Mouse (Mus musculus): Measurements from ENCODE around the gene Zrsr2. TPM values are rescaled to one million over a fixed set of nuclear protein-coding genes. Genes with fewer than 3 reads are reported as not detected.

The Zrsr2 gene
- 1.4 and 6.5 TPM in 2 replicates for polyA plus RNA-seq (2012; rRNA removed)

GRCm38 (mm10) chrX:163958467-163958875 lies at the start of gene Zrsr2:
TSS of gene Zrsr2 (minus strand) at chrX:163958661.
- H3K4me1 ChIP-seq (ENCODE audit: control insufficient read depth, insufficient read depth, insufficient read length, low read length): peaks cover 2% of the 10 kb centered on the region
- peaks cover 13% of the 10 kb centered on the region for H3K36me3 ChIP-seq (ENCODE audit: control insufficient read depth, insufficient read depth, low read length)
- TF ChIP-seq CTCF (IDR thresholded peaks at IDR 0.05; ENCODE audit: extremely low read depth, insufficient read length, insufficient replicate concordance, low read depth, low read length) (no peak), POLR2A (IDR thresholded peaks at IDR 0.05; ENCODE audit: low read depth, low read length) (no peak)

GRCm38 (mm10) chrX:164004809-164005208 lies 46.3 kb upstream of the Zrsr2 start:
- H3K4me3 ChIP-seq (ENCODE audit: low read depth, low read length): no peak overlapping the region
- 29% methylated on average over 2 of the region's 2 CpGs for WGBS
- H3K4me1 ChIP-seq (ENCODE audit: control insufficient read depth, insufficient read depth, insufficient read length, low read length): no peaks in the 10 kb centered on the region
- H3K36me3 ChIP-seq (ENCODE audit: control insufficient read depth, insufficient read depth, low read length): no peaks in the 10 kb centered on the region
- H3K27ac ChIP-seq (ENCODE audit: insufficient read depth, low read depth, low read length): no peak overlapping the region
- no peaks in the 10 kb centered on the region for H3K27me3 ChIP-seq (ENCODE audit: control insufficient read depth, insufficient read depth, low read length)
- TF ChIP-seq POLR2A (IDR thresholded peaks at IDR 0.05; ENCODE audit: low read depth, low read length) (no peak), CTCF (IDR thresholded peaks at IDR 0.05; ENCODE audit: extremely low read depth, insufficient read length, insufficient replicate concordance, low read depth, low read length) (no peak)

More at GRCm38 (mm10) chrX:163958467-163958875, at the start of gene Zrsr2:
- H3K27ac ChIP-seq (ENCODE audit: insufficient read depth, low read depth, low read length): peak within 1 kb of the TSS; percentile 98
- peak within 1 kb of the TSS; percentile 97 for H3K4me3 ChIP-seq (ENCODE audit: low read depth, low read length)
- WGBS: 19% methylated on average over 29 of the region's 29 CpGs
- H3K27me3 ChIP-seq (ENCODE audit: control insufficient read depth, insufficient read depth, low read length): no peaks in the 10 kb centered on the region

GRCm38 (mm10) chrX:163999848-164000247 lies 41.4 kb upstream of the Zrsr2 start:
- H3K36me3 ChIP-seq (ENCODE audit: control insufficient read depth, insufficient read depth, low read length): no peaks in the 10 kb centered on the region
- WGBS: 75% methylated on average over 1 of the region's 1 CpGs
- no peak overlapping the region for H3K27ac ChIP-seq (ENCODE audit: insufficient read depth, low read depth, low read length)
- H3K27me3 ChIP-seq (ENCODE audit: control insufficient read depth, insufficient read depth, low read length): no peaks in the 10 kb centered on the region
- no peak for TF ChIP-seq POLR2A (IDR thresholded peaks at IDR 0.05; ENCODE audit: low read depth, low read length)
- no peak overlapping the region for H3K4me3 ChIP-seq (ENCODE audit: low read depth, low read length)
- H3K4me1 ChIP-seq (ENCODE audit: control insufficient read depth, insufficient read depth, insufficient read length, low read length): no peaks in the 10 kb centered on the region

- Histone ChIP-seq H3K4me1 (ENCODE audit: control insufficient read depth, insufficient read depth, insufficient read length, low read length) (no peaks in the 10 kb centered on the region), H3K27me3 (ENCODE audit: control insufficient read depth, insufficient read depth, low read length) (no peaks in the 10 kb centered on the region), H3K4me3 (ENCODE audit: low read depth, low read length) (no peak overlapping the region), H3K27ac (ENCODE audit: insufficient read depth, low read depth, low read length) (no peak overlapping the region), H3K36me3 (ENCODE audit: control insufficient read depth, insufficient read depth, low read length) (no peaks in the 10 kb centered on the region)
- TF ChIP-seq POLR2A (IDR thresholded peaks at IDR 0.05; ENCODE audit: low read depth, low read length) (no peak), CTCF (IDR thresholded peaks at IDR 0.05; ENCODE audit: extremely low read depth, insufficient read length, insufficient replicate concordance, low read depth, low read length) (no peak)
- WGBS: 96% methylated on average over 3 of the region's 3 CpGs
Observed at GRCm38 (mm10) chrX:163996754-163997153, 38.3 kb upstream of the Zrsr2 start.

- Histone ChIP-seq H3K4me1 (ENCODE audit: control insufficient read depth, insufficient read depth, insufficient read length, low read length) (no peaks in the 10 kb centered on the region), H3K27me3 (ENCODE audit: control insufficient read depth, insufficient read depth, low read length) (no peaks in the 10 kb centered on the region), H3K36me3 (ENCODE audit: control insufficient read depth, insufficient read depth, low read length) (no peaks in the 10 kb centered on the region), H3K4me3 (ENCODE audit: low read depth, low read length) (no peak overlapping the region), H3K27ac (ENCODE audit: insufficient read depth, low read depth, low read length) (no peak overlapping the region)
- TF ChIP-seq CTCF (IDR thresholded peaks at IDR 0.05; ENCODE audit: extremely low read depth, insufficient read length, insufficient replicate concordance, low read depth, low read length): no peak
- TF ChIP-seq POLR2A (IDR thresholded peaks at IDR 0.05; ENCODE audit: low read depth, low read length): no peak
- WGBS: 68% methylated on average over 3 of the region's 3 CpGs
Observed at GRCm38 (mm10) chrX:163987718-163988374, 29.4 kb upstream of the Zrsr2 start.

GRCm38 (mm10) chrX:163982129-163982528 lies 23.7 kb upstream of the Zrsr2 start:
- Histone ChIP-seq H3K36me3 (ENCODE audit: control insufficient read depth, insufficient read depth, low read length) (no peaks in the 10 kb centered on the region), H3K27me3 (ENCODE audit: control insufficient read depth, insufficient read depth, low read length) (no peaks in the 10 kb centered on the region), H3K4me1 (ENCODE audit: control insufficient read depth, insufficient read depth, insufficient read length, low read length) (no peaks in the 10 kb centered on the region), H3K27ac (ENCODE audit: insufficient read depth, low read depth, low read length) (no peak overlapping the region), H3K4me3 (ENCODE audit: low read depth, low read length) (no peak overlapping the region)
- WGBS: 76% methylated on average over 6 of the region's 6 CpGs
- TF ChIP-seq POLR2A (IDR thresholded peaks at IDR 0.05; ENCODE audit: low read depth, low read length): no peak
- no peak for TF ChIP-seq CTCF (IDR thresholded peaks at IDR 0.05; ENCODE audit: extremely low read depth, insufficient read length, insufficient replicate concordance, low read depth, low read length)

GRCm38 (mm10) chrX:163981500-163981899 lies 23.0 kb upstream of the Zrsr2 start:
- Histone ChIP-seq H3K4me3 (ENCODE audit: low read depth, low read length) (no peak overlapping the region), H3K27ac (ENCODE audit: insufficient read depth, low read depth, low read length) (no peak overlapping the region), H3K27me3 (ENCODE audit: control insufficient read depth, insufficient read depth, low read length) (no peaks in the 10 kb centered on the region), H3K36me3 (ENCODE audit: control insufficient read depth, insufficient read depth, low read length) (no peaks in the 10 kb centered on the region), H3K4me1 (ENCODE audit: control insufficient read depth, insufficient read depth, insufficient read length, low read length) (no peaks in the 10 kb centered on the region)
- TF ChIP-seq POLR2A (IDR thresholded peaks at IDR 0.05; ENCODE audit: low read depth, low read length) (no peak), CTCF (IDR thresholded peaks at IDR 0.05; ENCODE audit: extremely low read depth, insufficient read length, insufficient replicate concordance, low read depth, low read length) (no peak)
- 50% methylated on average over 4 of the region's 4 CpGs for WGBS
